In the genomic region with DNA sequence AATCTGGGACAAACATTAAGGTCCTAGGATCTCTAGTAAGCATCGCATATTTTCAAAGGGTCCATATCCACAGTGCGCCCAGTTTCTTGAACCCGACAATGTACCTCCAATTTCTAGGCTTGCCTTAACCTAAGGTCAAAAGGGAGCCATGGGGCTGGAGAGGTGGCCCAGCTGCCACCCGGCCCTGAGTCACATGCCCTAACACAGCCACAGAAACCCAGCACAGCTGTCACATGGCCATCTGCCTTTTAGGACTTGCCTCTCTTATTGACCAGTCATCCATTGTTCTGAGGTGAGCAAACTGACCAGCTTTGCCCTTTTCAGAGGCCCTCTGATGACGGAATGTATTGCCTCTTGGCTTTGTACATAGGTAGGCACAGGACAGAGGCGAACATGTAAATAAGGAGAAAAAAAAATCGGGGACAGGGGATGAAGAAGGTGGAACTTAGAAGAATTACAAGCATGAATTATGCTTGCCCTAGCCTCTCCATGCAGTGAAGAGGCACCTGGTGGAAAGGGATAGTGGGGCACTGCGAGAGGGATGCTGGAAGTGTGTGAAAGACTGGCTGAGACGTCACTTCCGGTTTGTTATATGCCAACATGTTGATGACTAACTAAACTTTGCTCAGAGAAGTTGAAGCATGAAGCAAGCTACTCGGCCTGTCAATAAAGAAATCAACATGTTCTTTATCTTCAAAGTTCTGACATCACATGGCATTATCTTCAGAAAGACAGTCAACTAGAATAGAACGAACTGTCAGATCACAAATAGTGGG, we compare ENCODE assay signal across 14 mouse cellular contexts.
DNase-seq lines count a peak whose midpoint lies in the region; ATAC-seq and TF ChIP-seq lines count a peak whose summit lies in the region.
"Had no signal": no experiment of that assay in that cellular context is flagged by ENCODE, and none has a peak within 500 bp of the region (broad histone marks: within the 10 kb centered on the region; RNA-seq: fewer than 3 reads in every experiment).

No protein-coding gene starts in this region.

- H3K27me3 ChIP-seq in forebrain, embryonic 12.5 days = no peaks in the 10 kb centered on the region
- H3K27me3 ChIP-seq in forebrain, embryonic 16.5 days (replicated peaks; ENCODE audit: control insufficient read depth, insufficient read depth, low read length) = no peaks in the 10 kb centered on the region
- H3K27me3 ChIP-seq in hindbrain, embryonic 11.5 days (ENCODE audit: control insufficient read depth, insufficient read depth, low read length) = no peaks in the 10 kb centered on the region
- H3K27me3 ChIP-seq in midbrain, embryonic 15.5 days (replicated peaks) = no peaks in the 10 kb centered on the region

- peak; percentile 45 for DNase-seq in Muller cell, postnatal 12 days (ENCODE audit: inconsistent ontology term)
- DNase-seq in hindbrain, embryonic 11.5 days (ENCODE audit: low spot score) = peak; percentile 16
- no peak for DNase-seq in lung, adult 2 months
- DNase-seq in thymus, postnatal 10 days (ENCODE audit: low spot score in 2 of 2) = no peak
- no peak for DNase-seq in adipocyte (ENCODE audit: low spot score)
- DNase-seq: adrenal gland, adult 2 months; gastrocnemius, postnatal 14 days; kidney, postnatal 10 days; lung, embryonic 14.5 days; right cerebral cortex, postnatal 25 days; thymus, postnatal 25 days had no signal

- TF ChIP-seq POLR2A in lung, adult 2 months (IDR thresholded peaks at IDR 0.05; ENCODE audit: borderline replicate concordance, extremely low read depth, low read depth, low read length) = no peak

- peaks cover 18% of the 10 kb centered on the region for H3K4me1 ChIP-seq in forebrain, embryonic 12.5 days
- H3K4me1 ChIP-seq in forebrain, embryonic 16.5 days (replicated peaks; ENCODE audit: control insufficient read depth, insufficient read depth, low read length) = peaks cover 10% of the 10 kb centered on the region
- no peaks in the 10 kb centered on the region for H3K4me1 ChIP-seq in hindbrain, embryonic 11.5 days (replicated peaks; ENCODE audit: control insufficient read depth, insufficient read depth, low read length)
- peaks cover 7% of the 10 kb centered on the region for H3K4me1 ChIP-seq in midbrain, embryonic 15.5 days
- H3K4me1 ChIP-seq in lung, adult 2 months (ENCODE audit: control insufficient read depth, insufficient read depth, low read length) = no peaks in the 10 kb centered on the region

- H3K4me3 ChIP-seq in forebrain, embryonic 12.5 days (replicated peaks) = no peak overlapping the region
- H3K4me3 ChIP-seq in forebrain, embryonic 16.5 days (replicated peaks; ENCODE audit: low read length) = no peak overlapping the region
- H3K4me3 ChIP-seq in hindbrain, embryonic 11.5 days (ENCODE audit: low read depth, low read length) = no peak overlapping the region
- no peak overlapping the region for H3K4me3 ChIP-seq in midbrain, embryonic 15.5 days
- H3K4me3 ChIP-seq in lung, adult 2 months (replicated peaks; ENCODE audit: extremely low read depth, low read depth, low read length) = no peak overlapping the region

- no peak for TF ChIP-seq CTCF in lung, adult 2 months (IDR thresholded peaks at IDR 0.05; ENCODE audit: insufficient read depth, low read length)

- H3K36me3 ChIP-seq in forebrain, embryonic 12.5 days (replicated peaks) = no peaks in the 10 kb centered on the region
- no peaks in the 10 kb centered on the region for H3K36me3 ChIP-seq in forebrain, embryonic 16.5 days (ENCODE audit: control insufficient read depth, insufficient read depth)
- H3K36me3 ChIP-seq in hindbrain, embryonic 11.5 days (ENCODE audit: control insufficient read depth, insufficient read depth, low read length) = no peaks in the 10 kb centered on the region
- no peaks in the 10 kb centered on the region for H3K36me3 ChIP-seq in midbrain, embryonic 15.5 days (replicated peaks)

- no peak overlapping the region for H3K9ac ChIP-seq in forebrain, embryonic 12.5 days
- H3K9ac ChIP-seq in forebrain, embryonic 16.5 days (replicated peaks; ENCODE audit: low read depth, low read length) = no peak overlapping the region
- no peak overlapping the region for H3K9ac ChIP-seq in hindbrain, embryonic 11.5 days (ENCODE audit: low read depth, low read length)
- no peak overlapping the region for H3K9ac ChIP-seq in midbrain, embryonic 15.5 days
- H3K9ac ChIP-seq: lung, embryonic 14.5 days had no signal

- 0 out of 2 replicates have a peak overlapping the region, but pooled peaks have one; percentile 21 for H3K4me2 ChIP-seq in forebrain, embryonic 12.5 days
- no peak overlapping the region for H3K4me2 ChIP-seq in forebrain, embryonic 16.5 days (ENCODE audit: low read length)
- no peak overlapping the region for H3K4me2 ChIP-seq in hindbrain, embryonic 11.5 days (replicated peaks; ENCODE audit: low read depth, low read length)
- peak overlapping the region; percentile 43 for H3K4me2 ChIP-seq in midbrain, embryonic 15.5 days

- 86% methylated on average over 12 of the region's 12 CpGs for WGBS in forebrain, embryonic 12.5 days
- WGBS in forebrain, embryonic 16.5 days = 82% methylated on average over 12 of the region's 12 CpGs
- 81% methylated on average over 12 of the region's 12 CpGs for WGBS in hindbrain, embryonic 11.5 days
- WGBS in midbrain, embryonic 15.5 days = 72% methylated on average over 12 of the region's 12 CpGs
- 77% methylated on average over 12 of the region's 12 CpGs for WGBS in lung, adult 2 months

- 0 out of 2 replicates have a peak, but pooled peaks have one; percentile 27 for ATAC-seq in forebrain, embryonic 12.5 days (ENCODE audit: low FRiP score)
- ATAC-seq in forebrain, embryonic 16.5 days = no peak
- ATAC-seq in hindbrain, embryonic 11.5 days (ENCODE audit: low FRiP score) = peak; percentile 62; the same call in 1 of the 2 replicates
- peak; percentile 55 for ATAC-seq in midbrain, embryonic 15.5 days (replicated peaks)

- H3K27ac ChIP-seq in forebrain, embryonic 12.5 days = no peak overlapping the region
- H3K27ac ChIP-seq in forebrain, embryonic 16.5 days (ENCODE audit: low read length) = no peak overlapping the region
- H3K27ac ChIP-seq in hindbrain, embryonic 11.5 days (ENCODE audit: low read depth, low read length) = no peak overlapping the region
- no peak overlapping the region for H3K27ac ChIP-seq in midbrain, embryonic 15.5 days

- no peaks in the 10 kb centered on the region for H3K9me3 ChIP-seq in forebrain, embryonic 12.5 days
- H3K9me3 ChIP-seq in forebrain, embryonic 16.5 days (ENCODE audit: control insufficient read depth, low read length) = no peaks in the 10 kb centered on the region
- H3K9me3 ChIP-seq in hindbrain, embryonic 11.5 days (ENCODE audit: control insufficient read depth, low read length) = no peaks in the 10 kb centered on the region
- H3K9me3 ChIP-seq in midbrain, embryonic 15.5 days = no peaks in the 10 kb centered on the region

Comparison
In these comparisons a context has a peak if more than half of its experiments do, and no peak if none do; other contexts are left out.
1. H3K4me2 ChIP-seq: peak in forebrain, embryonic 12.5 days (single experiment) and midbrain, embryonic 15.5 days (single experiment); none in forebrain, embryonic 16.5 days (single experiment) and hindbrain, embryonic 11.5 days (single experiment).
2. DNase-seq: peak in Muller cell, postnatal 12 days (single experiment) and hindbrain, embryonic 11.5 days (single experiment); none in lung, adult 2 months (single experiment), thymus, postnatal 10 days (0 of 2) and adipocyte (single experiment).